Mouse (Mus musculus) adrenal gland, postnatal 14 days (tissue): ENCODE data around the gene Ppie. TPM values are rescaled to one million over a fixed set of nuclear protein-coding genes. Genes with fewer than 3 reads are reported as not detected.
"Not testable (repeated sequence)": the region's sequence is repeated elsewhere in the genome, so short reads cannot be mapped to it uniquely, and the experiment has no call there.

ENCODE experiments used
- DNase-seq: peaks from one replicate; pipeline ENCODE4 v3.0.0; 2021; ENCODE audit warnings: mixed read lengths
- total RNA-seq: library from RNA; stranded (reverse); gene quantifications from 2 replicates; pipeline ENCODE4 v1.2.3, GENCODE M21; 2021

The Ppie gene
- total RNA-seq, 1 experiment from 2014 or later, result 41.4 TPM

- DNase-seq, result not testable (repeated sequence)
Observed at GRCm38 (mm10) chr4:123114651-123115050, 25.1 kb downstream of the Ppie start.

GRCm38 (mm10) chr4:123112216-123112764, 27.5 kb downstream of the Ppie start:
- DNase-seq, result no peak

DNA sequence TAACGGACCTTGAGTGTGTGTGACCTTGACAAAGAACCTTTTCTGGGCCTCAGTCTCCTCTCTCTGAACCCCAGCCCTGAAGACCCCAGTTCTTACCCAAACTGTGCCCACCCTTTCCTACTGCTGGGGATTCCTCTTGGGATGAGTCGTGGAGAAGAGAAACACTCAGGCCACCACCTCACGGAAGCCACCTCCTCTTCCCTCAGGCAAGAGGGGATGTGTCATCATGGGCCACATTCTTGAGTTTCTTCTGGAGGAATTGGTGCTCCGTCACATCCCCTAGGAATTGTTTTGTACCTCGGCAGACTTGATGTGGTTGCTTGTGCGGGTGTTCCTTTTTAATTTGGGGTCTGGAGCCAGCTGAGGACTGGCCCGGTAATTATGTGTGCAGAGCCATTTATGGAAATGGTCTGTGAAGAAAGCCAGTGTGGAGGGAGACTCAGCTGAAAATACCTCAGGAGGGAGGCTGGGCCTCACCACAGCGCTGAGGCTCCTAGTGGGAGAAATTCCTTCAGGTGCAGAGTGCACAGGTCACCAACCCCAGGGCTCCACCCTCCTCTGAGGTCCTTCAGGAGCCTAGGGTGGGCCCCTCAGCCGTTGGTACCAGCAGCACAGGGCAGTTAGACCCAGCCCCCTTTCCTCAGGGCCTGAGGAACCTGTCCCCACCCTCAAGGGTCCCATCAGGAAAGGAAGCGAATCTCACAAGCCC, 28.3 kb downstream of the Ppie start:
- DNase-seq, result not testable (repeated sequence)

- no peak for DNase-seq
Observed at GRCm38 (mm10) chr4:123110751-123111150, 29.0 kb downstream of the Ppie start.

GRCm38 (mm10) chr4:123108056-123108455, 31.7 kb downstream of the Ppie start:
- no peak for DNase-seq

DNA sequence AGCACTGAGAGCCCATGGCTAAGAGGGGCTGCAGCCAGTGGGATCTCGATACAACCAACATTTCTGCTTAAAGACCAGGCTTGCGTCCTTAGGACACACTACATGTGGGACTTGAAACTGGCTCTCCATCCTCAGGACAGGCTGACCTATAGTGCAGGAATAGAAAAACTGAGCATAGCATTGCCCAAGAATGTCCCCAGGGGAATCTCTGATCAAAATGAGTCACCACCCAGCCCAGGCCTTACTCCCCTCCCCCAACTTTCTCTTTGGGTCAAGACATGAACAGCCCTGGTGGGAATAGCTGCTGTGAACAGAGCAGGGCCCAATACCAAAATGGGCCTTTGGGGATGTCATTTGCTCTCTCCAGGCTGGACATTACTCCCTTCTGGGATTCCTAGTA, 32.9 kb downstream of the Ppie start:
- peak; percentile 28 for DNase-seq

DNA sequence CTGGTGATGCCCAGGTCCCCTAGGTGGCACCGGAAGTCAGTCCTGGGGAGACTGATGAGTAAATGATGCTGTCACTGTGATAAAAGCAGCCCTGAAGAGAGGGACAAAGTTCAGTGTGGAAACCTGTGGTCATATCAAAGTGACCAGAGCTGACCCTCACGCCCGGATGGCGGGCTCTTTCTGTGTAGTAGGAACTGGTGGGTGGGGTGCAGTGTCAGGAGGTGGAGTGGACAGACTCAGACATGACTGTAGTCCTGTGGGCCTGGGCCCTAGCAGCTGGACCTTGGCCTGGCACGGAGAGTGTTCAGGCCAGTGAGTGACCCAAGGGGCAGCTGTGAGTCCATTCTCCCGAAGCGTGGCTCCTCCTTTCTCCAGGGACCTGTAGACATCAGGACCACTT, 33.8 kb downstream of the Ppie start:
- DNase-seq, result not testable (repeated sequence)

DNA sequence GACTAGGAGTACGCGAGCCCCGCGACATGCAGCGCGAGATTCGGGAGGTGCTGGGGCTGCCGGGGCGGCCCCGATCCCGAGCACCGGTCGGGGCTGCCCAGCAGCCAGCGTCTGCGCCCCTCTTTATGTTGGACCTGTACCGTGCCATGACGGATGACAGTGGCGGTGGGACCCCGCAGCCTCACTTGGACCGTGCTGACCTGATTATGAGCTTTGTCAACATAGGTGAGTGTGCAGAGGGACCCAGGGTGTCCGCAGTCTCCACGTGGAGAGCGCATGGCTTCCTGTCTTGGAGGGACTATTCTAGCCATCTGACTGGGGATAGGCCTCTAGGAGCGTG, 34.3 kb downstream of the Ppie start:
- no peak for DNase-seq

DNA sequence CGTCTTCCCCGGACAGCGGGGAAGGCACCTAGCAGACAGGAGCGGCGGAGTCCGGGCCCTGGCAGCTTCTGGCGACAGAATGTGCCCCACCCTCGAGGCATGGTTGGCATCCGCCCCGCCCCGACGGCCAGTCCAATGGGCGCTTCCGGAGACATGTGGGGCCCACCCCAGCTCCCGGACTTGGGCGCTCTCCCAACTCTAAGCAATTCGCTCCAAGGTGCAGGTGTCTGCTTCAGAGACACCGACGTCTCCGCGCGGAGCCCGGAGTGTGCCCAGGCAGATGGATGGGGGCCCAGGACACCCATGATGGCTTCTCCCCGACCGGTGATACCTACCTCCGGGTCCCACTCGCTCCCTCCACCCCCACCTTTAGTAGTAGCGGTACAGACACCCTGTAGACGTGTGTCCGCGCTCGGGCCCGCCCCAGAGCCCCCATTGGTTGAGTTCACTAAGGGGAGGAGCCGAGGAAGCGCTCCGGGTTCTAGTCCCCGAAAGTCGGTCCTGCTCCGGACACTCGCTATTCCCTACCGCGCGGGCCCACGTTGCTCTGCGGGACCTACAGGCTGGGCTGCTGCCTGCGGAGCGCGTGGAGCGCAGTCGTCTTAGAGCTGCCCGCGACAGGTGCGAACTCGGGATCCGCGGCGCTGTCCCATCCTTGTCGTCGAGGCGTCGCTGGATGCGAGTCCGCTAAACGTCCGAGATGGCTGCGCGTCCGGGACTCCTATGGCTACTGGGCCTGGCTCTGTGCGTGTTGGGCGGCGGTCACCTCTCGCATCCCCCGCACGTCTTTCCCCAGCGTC, 34.9 kb downstream of the Ppie start, which contains the start of gene Bmp8b:
Gene Bmp8b (plus strand): TSS at position 515 of the 800 bp plus-strand sequence.
- peak; percentile 12 for DNase-seq

- no peak for DNase-seq
Observed at GRCm38 (mm10) chr4:123093869-123094268, 45.9 kb downstream of the Ppie start.

GRCm38 (mm10) chr4:123093064-123093776, 46.5 kb downstream of the Ppie start:
- no peak for DNase-seq

- no peak for DNase-seq
Observed at GRCm38 (mm10) chr4:123092621-123093020, 47.1 kb downstream of the Ppie start.

GRCm38 (mm10) chr4:123086381-123086780, 53.4 kb downstream of the Ppie start:
- no peak for DNase-seq

DNA sequence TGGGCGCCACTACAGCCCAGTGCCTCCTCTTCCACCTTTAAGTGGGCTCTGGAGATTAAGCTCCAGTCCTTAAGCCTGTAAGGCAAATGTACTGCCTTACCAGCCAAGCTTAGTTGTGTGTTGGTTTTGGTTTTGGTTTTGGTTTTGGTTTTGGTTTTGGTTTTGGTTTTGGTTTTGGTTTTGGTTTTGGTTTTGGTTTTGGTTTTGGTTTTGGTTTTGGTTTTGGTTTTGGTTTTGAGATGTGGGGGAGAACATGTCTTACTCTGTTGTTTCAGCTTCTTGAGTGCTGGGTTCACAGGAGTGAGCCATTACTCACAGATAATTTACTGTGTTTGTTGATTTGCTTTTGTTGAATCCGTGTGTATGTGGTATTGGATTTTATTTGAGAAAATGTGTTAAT, 54.5 kb downstream of the Ppie start:
- no peak for DNase-seq

DNA sequence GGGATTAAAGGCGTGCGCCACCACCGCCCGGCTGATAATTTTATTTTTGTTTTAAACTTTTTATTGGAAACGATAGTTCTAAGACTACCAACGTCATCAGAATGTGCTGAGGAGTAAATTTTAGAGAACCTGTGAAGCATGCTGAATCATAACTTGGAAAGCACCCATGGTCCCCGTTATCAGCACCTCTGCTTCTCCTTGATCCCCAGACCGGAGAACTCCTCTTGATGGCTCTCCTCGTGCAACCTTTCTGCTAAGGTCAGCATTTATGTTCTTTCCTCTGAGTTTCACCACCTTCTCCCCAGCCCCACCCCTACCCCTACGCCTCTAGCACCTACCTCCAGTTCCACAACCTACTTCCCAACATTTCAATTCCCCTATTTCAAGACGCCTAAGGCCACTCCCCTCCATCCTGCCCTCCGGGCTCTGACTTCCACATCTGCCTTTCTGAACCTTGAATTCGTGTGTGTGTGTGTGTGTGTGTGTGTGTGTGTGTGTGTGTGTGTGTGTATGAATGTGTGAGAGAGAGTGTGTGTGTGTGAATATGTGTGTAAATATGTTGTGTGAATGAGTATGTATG, 56.3 kb downstream of the Ppie start:
- no peak for DNase-seq

- peak; percentile 79 for DNase-seq
Observed at GRCm38 (mm10) chr4:123082283-123083163, 57.2 kb downstream of the Ppie start.

DNA sequence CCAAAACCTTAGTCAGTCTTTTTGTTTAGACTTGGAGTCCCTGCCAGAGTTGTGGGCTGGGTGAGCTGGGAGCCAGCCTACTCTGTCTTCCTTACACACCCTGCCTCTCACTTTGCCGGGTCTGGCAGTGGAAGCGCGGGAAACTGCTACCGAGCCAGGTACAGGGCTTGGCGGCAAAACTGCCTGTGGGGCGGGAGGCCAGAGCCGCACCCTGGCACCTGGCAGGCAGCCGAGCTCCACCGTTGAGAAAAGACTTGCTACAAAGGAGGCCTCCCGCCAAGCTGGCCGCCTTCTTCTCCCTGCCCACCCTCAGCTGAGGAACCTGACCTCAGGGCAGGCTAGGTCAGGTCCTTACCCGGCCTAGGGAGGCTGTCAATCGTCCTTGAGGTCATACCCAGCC, 59.0 kb downstream of the Ppie start:
- DNase-seq, result peak; percentile 17

DNA sequence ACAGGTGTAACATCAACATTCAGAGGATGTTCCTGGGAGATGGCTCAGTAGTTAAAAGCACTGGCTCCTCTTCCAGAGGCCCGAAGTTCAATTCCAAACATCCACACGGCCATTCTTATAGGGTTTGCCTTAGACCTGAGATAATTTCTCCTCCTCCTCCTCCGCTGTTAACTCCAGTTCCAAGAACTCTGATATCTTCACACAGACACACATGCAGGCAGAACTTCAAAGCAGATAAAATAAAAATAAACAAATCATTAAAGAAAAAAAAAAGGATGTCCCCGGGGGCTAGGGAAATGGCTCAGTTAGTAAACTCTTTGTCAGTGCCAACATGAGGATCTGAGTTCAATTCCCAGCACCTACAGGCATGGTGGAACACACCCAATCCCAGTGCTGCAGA, 61.5 kb downstream of the Ppie start:
- no peak for DNase-seq
